Comparison of ENCODE assay signal across 25 mouse cellular contexts in genomic region chr4:72329026-72329390, GRCm38 (mm10).
DNase-seq lines count a peak whose midpoint lies in the region; ATAC-seq lines count a peak whose summit lies in the region.
"Had no signal": no experiment of that assay in that cellular context is flagged by ENCODE, and none has a peak within 500 bp of the region (broad histone marks: within the 10 kb centered on the region; RNA-seq: fewer than 3 reads in every experiment).

No protein-coding gene starts in this region.

- H3K9me3 ChIP-seq in forebrain, embryonic 11.5 days (ENCODE audit: control insufficient read depth, low read length) = no peaks in the 10 kb centered on the region
- no peaks in the 10 kb centered on the region for H3K9me3 ChIP-seq in forebrain, embryonic 10.5 days
- H3K9me3 ChIP-seq in forebrain, embryonic 14.5 days (replicated peaks; ENCODE audit: control insufficient read depth, low read length) = no peaks in the 10 kb centered on the region
- H3K9me3 ChIP-seq in forebrain, embryonic 16.5 days (ENCODE audit: control insufficient read depth, low read length) = 0 out of 2 replicates have a peak, but pooled peaks cover 3% of the 10 kb centered on the region
- H3K9me3 ChIP-seq: embryonic facial prominence, embryonic 13.5 days; embryonic facial prominence, embryonic 15.5 days had no signal

- no peaks in the 10 kb centered on the region for H3K4me1 ChIP-seq in forebrain, embryonic 11.5 days (replicated peaks; ENCODE audit: control insufficient read depth, insufficient read depth, low read length)
- H3K4me1 ChIP-seq in forebrain, embryonic 10.5 days = no peaks in the 10 kb centered on the region
- H3K4me1 ChIP-seq in forebrain, embryonic 14.5 days (ENCODE audit: control insufficient read depth, insufficient read depth, low read length) = no peaks in the 10 kb centered on the region; the same call in 1 of the 2 replicates
- H3K4me1 ChIP-seq in forebrain, embryonic 16.5 days (replicated peaks; ENCODE audit: control insufficient read depth, insufficient read depth, low read length) = peaks cover 6% of the 10 kb centered on the region
- H3K4me1 ChIP-seq: embryonic facial prominence, embryonic 13.5 days; embryonic facial prominence, embryonic 15.5 days had no signal

- DNase-seq in forebrain, embryonic 11.5 days (ENCODE audit: low spot score) = no peak
- no peak for DNase-seq in forebrain, embryonic 10.5 days (ENCODE audit: extremely low spot score, low spot score)
- no peak for DNase-seq in forebrain, embryonic 14.5 days (ENCODE audit: low spot score)
- no peak for DNase-seq in kidney, postnatal 4 days
- DNase-seq in testis, postnatal 14 days (ENCODE audit: low spot score) = no peak
- DNase-seq in left cerebral cortex, postnatal 25 days (ENCODE audit: low spot score in 2 of 2) = no peak
- DNase-seq: adrenal gland, adult 8-10 months; adrenal gland, postnatal 14 days; adrenal gland, postnatal 36 days; B cell, adult 2 months; cerebellum, adult 11-12 months; cerebellum, adult 2 months; cerebellum, adult 9-11 months; cerebellum, postnatal 14 days; cerebellum, postnatal 36 days; embryo, embryonic 11 days had no signal

- H3K27ac ChIP-seq in forebrain, embryonic 11.5 days (ENCODE audit: low read depth, low read length) = no peak overlapping the region
- H3K27ac ChIP-seq in forebrain, embryonic 10.5 days = no peak overlapping the region
- peak overlapping the region; percentile 16; the same call in 1 of the 2 replicates for H3K27ac ChIP-seq in forebrain, embryonic 14.5 days (ENCODE audit: low read depth, low read length)
- peak overlapping the region; percentile 80 for H3K27ac ChIP-seq in forebrain, embryonic 16.5 days (ENCODE audit: low read length)
- H3K27ac ChIP-seq: embryonic facial prominence, embryonic 13.5 days; embryonic facial prominence, embryonic 15.5 days had no signal

- 0 out of 2 replicates have a peak, but pooled peaks have one; percentile 24 for ATAC-seq in forebrain, embryonic 11.5 days (replicated peaks; ENCODE audit: low FRiP score)
- peak; percentile 65 for ATAC-seq in forebrain, embryonic 14.5 days
- ATAC-seq in forebrain, embryonic 16.5 days = peak; percentile 70
- ATAC-seq: activated CD4-positive, CD25-positive, alpha-beta regulatory T cell, adult 4 months; CD4-positive, CD25-positive, alpha-beta regulatory T cell, adult 4 months; Patski had no signal

- H3K4me3 ChIP-seq in forebrain, embryonic 11.5 days (ENCODE audit: low read depth, low read length) = no peak overlapping the region
- no peak overlapping the region for H3K4me3 ChIP-seq in forebrain, embryonic 10.5 days
- H3K4me3 ChIP-seq in forebrain, embryonic 14.5 days (ENCODE audit: low read depth, low read length) = no peak overlapping the region
- H3K4me3 ChIP-seq in forebrain, embryonic 16.5 days (replicated peaks; ENCODE audit: low read length) = no peak overlapping the region
- H3K4me3 ChIP-seq: embryonic facial prominence, embryonic 13.5 days; embryonic facial prominence, embryonic 15.5 days; erythroblast, embryonic 14.5 days had no signal

- H3K4me2 ChIP-seq in forebrain, embryonic 11.5 days (ENCODE audit: low read depth, low read length, severe bottlenecking) = no peak overlapping the region
- no peak overlapping the region for H3K4me2 ChIP-seq in forebrain, embryonic 14.5 days (ENCODE audit: low read length)
- no peak overlapping the region for H3K4me2 ChIP-seq in forebrain, embryonic 16.5 days (ENCODE audit: low read length)
- H3K4me2 ChIP-seq: embryonic facial prominence, embryonic 13.5 days; embryonic facial prominence, embryonic 15.5 days had no signal

- no peaks in the 10 kb centered on the region for H3K27me3 ChIP-seq in forebrain, embryonic 11.5 days (ENCODE audit: control insufficient read depth, insufficient read depth, low read length)
- no peaks in the 10 kb centered on the region for H3K27me3 ChIP-seq in forebrain, embryonic 10.5 days (ENCODE audit: poor library complexity, severe bottlenecking)
- no peaks in the 10 kb centered on the region for H3K27me3 ChIP-seq in forebrain, embryonic 14.5 days (replicated peaks; ENCODE audit: control insufficient read depth, insufficient read depth, low read length)
- no peaks in the 10 kb centered on the region for H3K27me3 ChIP-seq in forebrain, embryonic 16.5 days (replicated peaks; ENCODE audit: control insufficient read depth, insufficient read depth, low read length)
- H3K27me3 ChIP-seq: CH12.LX; embryonic facial prominence, embryonic 13.5 days; embryonic facial prominence, embryonic 15.5 days; Patski had no signal

- H3K9ac ChIP-seq in forebrain, embryonic 11.5 days (ENCODE audit: low read length) = no peak overlapping the region
- no peak overlapping the region for H3K9ac ChIP-seq in forebrain, embryonic 14.5 days (ENCODE audit: low read length)
- H3K9ac ChIP-seq in forebrain, embryonic 16.5 days (replicated peaks; ENCODE audit: low read depth, low read length) = no peak overlapping the region
- H3K9ac ChIP-seq: embryonic facial prominence, embryonic 13.5 days; embryonic facial prominence, embryonic 15.5 days had no signal

- intact Hi-C loops in left cerebral cortex, postnatal 25 days (cut with DNase I) = no loop called here

- H3K36me3 ChIP-seq in forebrain, embryonic 11.5 days (ENCODE audit: control insufficient read depth, insufficient read depth, low read length) = no peaks in the 10 kb centered on the region
- H3K36me3 ChIP-seq in forebrain, embryonic 10.5 days (replicated peaks) = no peaks in the 10 kb centered on the region
- no peaks in the 10 kb centered on the region for H3K36me3 ChIP-seq in forebrain, embryonic 14.5 days (ENCODE audit: control insufficient read depth, insufficient read depth, low read length)
- H3K36me3 ChIP-seq in forebrain, embryonic 16.5 days (ENCODE audit: control insufficient read depth, insufficient read depth) = no peaks in the 10 kb centered on the region
- H3K36me3 ChIP-seq: embryonic facial prominence, embryonic 13.5 days; embryonic facial prominence, embryonic 15.5 days; G1E had no signal

Comparison
In these comparisons a context has a peak if more than half of its experiments do, and no peak if none do; other contexts are left out.
1. H3K27ac ChIP-seq: peak in forebrain, embryonic 14.5 days (single experiment) and forebrain, embryonic 16.5 days (single experiment); none in forebrain, embryonic 11.5 days (single experiment) and forebrain, embryonic 10.5 days (single experiment).
2. Peak in every context shown above with its lines, with median percentiles within 50 percentile points of each other: ATAC-seq.